Mouse (Mus musculus): ENCODE data around the gene Gm3448. TPM values are rescaled to one million over a fixed set of nuclear protein-coding genes. Genes with fewer than 3 reads are reported as not detected.

Gm3448 gene
- 0.59 TPM for polyA plus RNA-seq (2015; fragmentation: Illumina TruSeq; extraction: RNeasy Lipid Tissue Mini Kit (QIAGEN cat#74804); ENCODE audit: insufficient read depth, low read depth, low replicate concordance)

DNA sequence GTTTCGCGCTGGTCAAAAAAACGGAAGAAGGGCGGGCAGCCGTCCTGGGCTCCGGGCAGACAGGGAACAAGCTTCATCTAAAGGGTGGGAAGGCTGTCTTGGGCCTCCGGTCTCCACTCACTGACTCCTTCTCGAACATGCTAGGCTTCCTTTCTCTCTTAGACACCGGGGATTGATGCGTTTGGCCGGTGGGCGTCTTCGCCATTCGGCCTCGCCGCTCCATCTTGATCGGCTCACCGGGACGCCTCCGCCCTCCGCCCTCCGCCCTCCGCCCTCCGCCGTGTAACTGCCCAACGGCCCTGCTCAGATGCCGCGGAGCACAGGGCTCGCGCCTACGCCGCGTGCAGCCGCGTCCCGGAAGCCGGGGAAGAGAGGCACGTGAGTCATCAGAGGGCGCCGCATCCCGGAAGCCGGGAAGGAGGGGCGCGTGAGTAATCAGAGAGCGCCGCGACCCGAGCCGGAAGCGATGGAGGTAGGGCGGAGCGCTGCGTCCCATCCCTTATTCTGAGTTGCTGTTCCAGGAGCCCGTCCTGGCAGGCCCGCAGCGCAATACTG, at the start of gene Gm3448, which contains the start of the genes Ermard and Tcte3:
Gm3448 (minus strand) TSS at position 363 of the 555 bp plus-strand sequence.
Ermard (plus strand) TSS at position 34 of the 555 bp plus-strand sequence.
Tcte3 (minus strand) TSS at position 314 of the 555 bp plus-strand sequence.

GRCm38 (mm10) chr17:15009706-15010413, 31.5 kb downstream of the Gm3448 start, which contains the start of gene Gm3435:
Gene Gm3435 (plus strand): TSS chr17:15010176.

GRCm38 (mm10) chr17:14978362-14979038, 62.8 kb downstream of the Gm3448 start, which contains the start of the genes 9030025P20Rik and Gm3417:
Gene 9030025P20Rik (plus strand): TSS chr17:14978468.
Gene Gm3417 (minus strand): TSS chr17:14978790.

GRCm38 (mm10) chr17:14960951-14961556, 80.3 kb downstream of the Gm3448 start, which contains the start of gene Phf10:
Gene Phf10 (minus strand): TSS chr17:14961273.

Other genes starting within 250 kb of the Gm3448 start
- gene Wdr27, start 98.4 kb downstream of the Gm3448 start, polyA plus RNA-seq (2015; fragmentation: Illumina TruSeq; extraction: RNeasy Lipid Tissue Mini Kit (QIAGEN cat#74804); ENCODE audit: insufficient read depth, low read depth, low replicate concordance) = not detected
- gene 1600012H06Rik, start 98.4 kb downstream of the Gm3448 start, polyA plus RNA-seq (2015; fragmentation: Illumina TruSeq; extraction: RNeasy Lipid Tissue Mini Kit (QIAGEN cat#74804); ENCODE audit: insufficient read depth, low read depth, low replicate concordance) = 7.4 TPM
- 34.1 TPM for gene Phf10, start 80.3 kb downstream of the Gm3448 start, polyA plus RNA-seq (2015; fragmentation: Illumina TruSeq; extraction: RNeasy Lipid Tissue Mini Kit (QIAGEN cat#74804); ENCODE audit: insufficient read depth, low read depth, low replicate concordance)
- gene 9030025P20Rik, start 63.1 kb downstream of the Gm3448 start, polyA plus RNA-seq (2015; fragmentation: Illumina TruSeq; extraction: RNeasy Lipid Tissue Mini Kit (QIAGEN cat#74804); ENCODE audit: insufficient read depth, low read depth, low replicate concordance) = 3.9 TPM
- not detected for gene Gm3417, start 62.7 kb downstream of the Gm3448 start, polyA plus RNA-seq (2015; fragmentation: Illumina TruSeq; extraction: RNeasy Lipid Tissue Mini Kit (QIAGEN cat#74804); ENCODE audit: insufficient read depth, low read depth, low replicate concordance)
- gene Gm3435, start 31.4 kb downstream of the Gm3448 start, polyA plus RNA-seq (2015; fragmentation: Illumina TruSeq; extraction: RNeasy Lipid Tissue Mini Kit (QIAGEN cat#74804); ENCODE audit: insufficient read depth, low read depth, low replicate concordance) = 4.2 TPM
- 16.9 TPM for gene Ermard, start 329 bp downstream of the Gm3448 start, polyA plus RNA-seq (2015; fragmentation: Illumina TruSeq; extraction: RNeasy Lipid Tissue Mini Kit (QIAGEN cat#74804); ENCODE audit: insufficient read depth, low read depth, low replicate concordance)
- gene Tcte3, start within 50 bp of the Gm3448 start, polyA plus RNA-seq (2015; fragmentation: Illumina TruSeq; extraction: RNeasy Lipid Tissue Mini Kit (QIAGEN cat#74804); ENCODE audit: insufficient read depth, low read depth, low replicate concordance) = not detected